In the genomic region with DNA sequence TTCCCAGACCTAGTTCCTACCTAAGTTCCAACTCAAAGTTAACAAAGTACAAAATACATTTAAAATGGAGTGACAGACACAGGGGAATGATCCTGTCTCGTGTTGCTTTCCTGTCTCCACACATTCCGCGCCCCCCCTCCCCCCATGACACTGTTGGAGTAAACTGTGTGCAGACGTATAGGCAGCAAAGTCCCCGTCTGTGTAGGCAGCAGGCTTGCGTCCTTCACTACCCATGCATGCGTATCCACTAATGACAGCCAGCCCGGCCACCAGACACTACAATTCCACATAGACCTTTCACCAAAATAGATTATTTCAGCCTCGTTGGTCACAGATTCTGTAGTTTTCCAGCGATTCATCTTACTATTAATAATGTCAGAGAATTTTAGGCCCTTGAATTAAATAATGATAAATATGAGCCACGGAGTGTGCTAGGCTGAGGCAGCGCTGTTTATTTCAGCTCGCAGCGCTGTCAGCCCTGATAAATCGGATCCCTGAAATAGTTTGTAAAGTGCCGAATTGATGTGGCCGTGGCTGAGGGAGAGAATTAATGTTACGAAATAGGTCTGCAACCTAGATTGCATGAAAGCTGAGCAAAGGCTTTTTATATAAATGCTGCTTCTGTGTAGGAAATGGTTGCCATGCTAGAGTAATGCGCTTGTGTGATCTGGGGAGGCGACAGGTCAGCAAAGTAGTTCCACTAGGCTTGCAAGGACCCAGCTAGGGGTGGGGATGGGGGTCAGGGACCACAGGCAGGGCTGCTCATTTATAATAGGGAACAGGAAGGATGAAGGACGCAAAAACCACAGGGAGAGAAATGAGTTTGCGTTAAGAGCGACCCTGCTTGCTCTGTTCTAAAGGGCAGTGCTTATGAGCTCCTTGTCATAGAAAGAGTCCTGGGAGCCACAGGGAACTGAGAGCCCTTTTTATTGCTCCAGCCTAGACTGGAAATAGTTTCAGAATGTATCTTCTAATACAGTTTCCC, we compare ENCODE assay signal across 13 mouse cellular contexts.
DNase-seq lines count a peak whose midpoint lies in the region; ATAC-seq lines count a peak whose summit lies in the region.
"Had no signal": no experiment of that assay in that cellular context is flagged by ENCODE, and none has a peak within 500 bp of the region (broad histone marks: within the 10 kb centered on the region; RNA-seq: fewer than 3 reads in every experiment).

No protein-coding gene starts in this region.

- peak; percentile 37 for ATAC-seq in granulocyte monocyte progenitor cell, adult 5-6 weeks (replicated peaks; ENCODE audit: poor library complexity, severe bottlenecking)
- ATAC-seq in megakaryocyte progenitor cell, adult 5-6 weeks (replicated peaks; ENCODE audit: poor library complexity), result 0 out of 2 replicates have a peak, but pooled peaks have one; percentile 37

- peak; percentile 7 for DNase-seq in embryo, embryonic 10 days (ENCODE audit: low spot score)
- no peak for DNase-seq in embryo, embryonic 9.5 days (ENCODE audit: extremely low spot score)
- DNase-seq in 416B (ENCODE audit: low read depth), result peak; percentile 4
- no peak for DNase-seq in right cerebral cortex, postnatal 25 days
- DNase-seq in layer of hippocampus, adult 9-10 months (ENCODE audit: low spot score), result no peak
- DNase-seq in ovary, postnatal 10 days (ENCODE audit: low spot score), result no peak
- DNase-seq: adrenal gland, postnatal 10 days; cerebellum, postnatal 14 days; heart, adult 18-20 months; kidney, postnatal 14 days; lung, postnatal 10 days had no signal

Comparison
In these comparisons a context has a peak if more than half of its experiments do, and no peak if none do; other contexts are left out.
1. DNase-seq: peak in embryo, embryonic 10 days (single experiment) and 416B (single experiment); none in embryo, embryonic 9.5 days (single experiment), right cerebral cortex, postnatal 25 days (single experiment), layer of hippocampus, adult 9-10 months (single experiment) and ovary, postnatal 10 days (single experiment).